Mouse (Mus musculus) ES-E14 (cell line): ENCODE results near the gene Hsf5. TPM values are rescaled to one million over a fixed set of nuclear protein-coding genes. Genes with fewer than 3 reads are reported as not detected.
A peak's percentile ranks its signal among the peaks of the same experiment; 100 is the strongest.

Experiments used
- DNase-seq: peaks from one replicate; pipeline ENCODE4 v3.0.0-alpha.2; 2013; ENCODE audit warnings: low read depth, low spot score
- H3K27ac ChIP-seq: 2 replicates; pipeline ENCODE4 v1.5.1; 2012; ENCODE audit warnings: low read depth, mild to moderate bottlenecking, low read length, moderate library complexity, mixed read lengths; ENCODE audit not compliant: poor library complexity, insufficient read depth, severe bottlenecking
- H3K36me3 ChIP-seq: 2 replicates; pipeline ENCODE4 v1.6.1; 2012; ENCODE audit warnings: mild to moderate bottlenecking, low read length, moderate library complexity, mixed read lengths; ENCODE audit not compliant: control insufficient read depth, poor library complexity, insufficient read depth, severe bottlenecking
- H3K4me1 ChIP-seq, 2 experiments: fragments of 150-350 bp in 1 of 2; sonication (generic) in 1 of 2; 2 replicates each; pipeline ENCODE4 v1.6.1; 2012; ENCODE audit warnings: low read length in 2 of 2, mild to moderate bottlenecking in 1 of 2, mixed read lengths in 1 of 2; ENCODE audit not compliant: control insufficient read depth in 2 of 2, insufficient read depth in 2 of 2, poor library complexity in 1 of 2
- H3K4me3 ChIP-seq, 2 experiments: fragments of 150-350 bp in 1 of 2; sonication (generic) in 1 of 2; 2 replicates each; pipeline ENCODE4 v1.5.1; 2012; ENCODE audit warnings: low read length in 2 of 2, low read depth in 1 of 2, mild to moderate bottlenecking in 1 of 2, mixed read lengths in 1 of 2; ENCODE audit not compliant: insufficient read depth in 1 of 2, poor library complexity in 1 of 2, severe bottlenecking in 1 of 2
- H3K9ac ChIP-seq: 2 replicates; pipeline ENCODE4 v1.6.1; 2012; ENCODE audit warnings: low read depth, mild to moderate bottlenecking, low read length, mixed read lengths; ENCODE audit not compliant: poor library complexity, insufficient read depth, severe bottlenecking
- H3K9me3 ChIP-seq: fragments of 150-350 bp; sonication (generic); 2 replicates; pipeline ENCODE4 v1.6.1; 2012; ENCODE audit warnings: low read depth, mild to moderate bottlenecking, low read length; ENCODE audit not compliant: control insufficient read depth, insufficient read depth
- CHD2 ChIP-seq: IDR thresholded peaks from 2 replicates; pipeline ENCODE4 v1.6.1; 2014; ENCODE audit warnings: mild to moderate bottlenecking, low read depth, low read length, inconsistent platforms
- HCFC1 ChIP-seq: IDR thresholded peaks from 2 replicates; pipeline ENCODE4 v1.6.1; 2012; ENCODE audit warnings: low read length, inconsistent platforms, borderline replicate concordance; ENCODE audit not compliant: insufficient read depth
- MAFK ChIP-seq: IDR thresholded peaks from 2 replicates; pipeline ENCODE4 v1.6.1; 2014; ENCODE audit warnings: mild to moderate bottlenecking, low read depth, low read length, inconsistent platforms; ENCODE audit not compliant: insufficient read depth
- ZC3H11A ChIP-seq: IDR thresholded peaks from 2 replicates; pipeline ENCODE4 v1.6.1; 2012; ENCODE audit warnings: low read depth, mild to moderate bottlenecking, inconsistent platforms, low read length, borderline replicate concordance
- ZNF384 ChIP-seq: IDR thresholded peaks from 2 replicates; pipeline ENCODE4 v1.6.1; 2012; ENCODE audit warnings: low read depth, low read length, inconsistent platforms
- in situ Hi-C, 2 experiments: fragments of 600-800 bp; cut with MboI; formaldehyde crosslinking; loops; one replicate each; pipeline ENCODE4 v1.15.1; 2025; ENCODE audit warnings: low sequenced_read_pairs in 2 of 2, inconsistent platforms in 1 of 2; ENCODE audit not compliant: unreplicated experiment in 2 of 2
- total RNA-seq: library from RNA; depleted of rRNA; stranded (reverse); fragments of 300-350 nt; gene quantifications from 2 replicates; pipeline ENCODE4 v1.2.3, GENCODE M21; 2012

Hsf5 gene
- total RNA-seq, 1 experiment: 0.40 TPM

GRCm38 (mm10) chr11:87592713-87593598 is 24.0 kb upstream of the Hsf5 start:
- in situ Hi-C loops: no loop called here
- Histone ChIP-seq H3K4me1 (peaks cover 0 to 22% of the 10 kb centered on the region in 2 experiments), H3K9me3 (no peaks in the 10 kb centered on the region), H3K4me3 (peak overlapping the region; percentile 73 to 100), H3K9ac (peak overlapping the region; percentile 88), H3K36me3 (peaks cover 5% of the 10 kb centered on the region; the same call in 1 of the 2 replicates), H3K27ac (peak overlapping the region; percentile 61)
- DNase-seq: no peak
- TF ChIP-seq CHD2 (no peak), HCFC1 (no peak), ZC3H11A (no peak)

- no peak overlapping the region for H3K27ac ChIP-seq
- H3K9ac ChIP-seq: peak overlapping the region; percentile 80
- no peaks in the 10 kb centered on the region for H3K9me3 ChIP-seq
- in situ Hi-C loops: no loop called here
- peak overlapping the region; percentile 81 to 82 for H3K4me3 ChIP-seq
- peaks cover 0 to 13% of the 10 kb centered on the region in 2 experiments for H3K4me1 ChIP-seq
- TF ChIP-seq HCFC1: no peak; the same call in 1 of the 2 replicates
- TF ChIP-seq MAFK: no peak
- no peak for TF ChIP-seq CHD2
- no peak for TF ChIP-seq ZNF384
- TF ChIP-seq ZC3H11A: no peak
- DNase-seq: peak; percentile 91
- H3K36me3 ChIP-seq: peaks cover 25% of the 10 kb centered on the region
These were observed 21.6 kb upstream of the Hsf5 start for GRCm38 (mm10) chr11:87595327-87595841.

- Histone ChIP-seq H3K4me3 (peak overlapping the region; percentile 81 to 82), H3K9me3 (no peaks in the 10 kb centered on the region), H3K36me3 (peaks cover 30% of the 10 kb centered on the region), H3K9ac (peak overlapping the region; percentile 80), H3K4me1 (peaks cover 0 to 13% of the 10 kb centered on the region in 2 experiments; a peak in 2 of 4 replicates), H3K27ac (no peak overlapping the region)
- in situ Hi-C loops: no loop called here
- DNase-seq: no peak
- TF ChIP-seq HCFC1 (no peak), ZC3H11A (no peak), CHD2 (no peak), ZNF384 (no peak), MAFK (no peak)
These were observed 21.0 kb upstream of the Hsf5 start for GRCm38 (mm10) chr11:87595976-87596375.

GRCm38 (mm10) chr11:87596492-87596891 is 20.5 kb upstream of the Hsf5 start:
- H3K4me1 ChIP-seq: peaks cover 0 to 13% of the 10 kb centered on the region in 2 experiments; a peak in 2 of 4 replicates
- in situ Hi-C loops: no loop called here
- no peak for DNase-seq
- TF ChIP-seq ZC3H11A: no peak
- no peak for TF ChIP-seq MAFK
- TF ChIP-seq CHD2: no peak
- no peak for TF ChIP-seq HCFC1
- TF ChIP-seq ZNF384: no peak
- H3K4me3 ChIP-seq: no peak overlapping the region
- H3K9me3 ChIP-seq: no peaks in the 10 kb centered on the region
- no peak overlapping the region for H3K9ac ChIP-seq
- no peak overlapping the region for H3K27ac ChIP-seq
- H3K36me3 ChIP-seq: peaks cover 33% of the 10 kb centered on the region
